Mouse (Mus musculus): ENCODE data around the gene Mepe. TPM values are rescaled to one million over a fixed set of nuclear protein-coding genes. Genes with fewer than 3 reads are reported as not detected.

Gene Mepe
- total RNA-seq, 2 experiments from 2014 or later, result not detected

DNA sequence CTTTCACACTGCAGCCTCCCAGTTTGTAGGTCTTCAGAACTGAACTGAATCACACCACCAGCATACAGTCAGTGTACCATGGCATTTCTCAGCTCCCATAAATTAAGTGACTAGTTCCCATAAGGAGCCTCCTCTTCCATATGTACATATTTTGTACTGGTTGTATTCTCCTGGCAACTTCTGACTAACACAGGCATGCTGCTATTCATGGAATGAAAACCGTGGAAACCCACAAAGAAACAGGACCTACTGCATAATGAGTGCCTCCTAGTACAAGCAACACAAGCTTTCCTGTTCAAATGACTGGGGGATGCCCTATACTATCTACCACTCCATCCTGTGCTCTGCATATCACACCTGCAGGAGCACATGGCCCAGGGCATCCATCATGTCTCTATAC is 25.9 kb downstream of the Mepe start:
- no peak for ATAC-seq (replicated peaks; ENCODE audit: poor library complexity)

DNA sequence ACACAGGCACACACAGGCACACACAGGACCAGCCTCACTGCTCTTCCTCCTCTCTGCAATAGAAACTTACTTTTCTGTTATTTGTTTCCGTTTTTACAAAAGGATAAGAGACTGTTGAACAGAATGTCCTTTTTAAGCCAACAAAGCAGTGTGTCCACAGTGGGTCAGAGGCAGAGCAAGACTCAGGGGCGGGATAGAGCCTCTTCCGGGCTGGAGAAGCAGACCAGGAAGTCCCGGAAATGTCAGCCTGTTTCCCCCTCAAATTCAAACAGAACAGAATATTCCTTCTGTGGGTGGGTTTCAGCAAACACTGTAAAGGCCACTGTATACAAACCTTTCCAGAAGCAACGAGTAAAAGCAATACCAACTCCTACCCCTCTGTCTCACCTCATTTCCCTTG is 26.7 kb downstream of the Mepe start:
- ATAC-seq (replicated peaks; ENCODE audit: poor library complexity), result peak; percentile 59

DNA sequence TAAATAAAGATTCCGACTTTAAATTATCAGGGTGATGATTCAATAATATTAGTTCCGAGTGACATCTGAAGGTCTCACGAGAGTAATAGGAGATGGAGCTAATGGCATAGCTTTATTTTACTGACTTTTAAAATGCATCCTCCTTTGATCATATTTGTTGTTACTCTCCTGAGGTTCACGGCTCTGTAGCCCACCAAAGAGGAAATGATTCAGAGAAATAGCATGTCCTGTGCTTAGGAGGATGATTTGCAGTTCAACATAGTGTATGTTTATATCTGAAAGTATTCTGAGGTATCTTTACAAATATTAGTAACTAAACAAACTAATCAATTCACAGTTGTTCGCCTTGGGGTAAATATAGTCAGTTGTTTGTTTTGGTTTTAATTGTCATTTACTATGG is 32.4 kb downstream of the Mepe start:
- no peak for ATAC-seq (replicated peaks; ENCODE audit: poor library complexity)

DNA sequence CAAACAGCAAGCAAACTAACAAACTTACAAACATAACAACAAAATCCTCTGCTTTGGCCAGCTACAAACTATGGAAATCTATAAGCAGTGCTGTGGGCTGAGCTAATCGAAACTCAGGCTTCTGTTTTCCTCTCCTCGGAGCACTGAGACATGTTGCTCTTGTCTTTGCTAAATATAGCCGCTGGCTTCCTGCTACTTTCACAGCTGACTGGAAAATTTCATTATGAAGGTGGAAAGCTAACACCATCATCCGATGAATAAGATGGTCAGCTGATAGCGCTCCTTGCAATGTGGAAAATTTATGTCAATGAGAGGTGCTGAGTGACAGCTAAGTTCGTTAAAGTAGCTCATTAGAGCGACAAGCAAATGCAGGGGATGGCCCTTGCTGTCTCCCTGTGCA is 33.5 kb downstream of the Mepe start:
- ATAC-seq (replicated peaks; ENCODE audit: poor library complexity), result peak; percentile 88

DNA sequence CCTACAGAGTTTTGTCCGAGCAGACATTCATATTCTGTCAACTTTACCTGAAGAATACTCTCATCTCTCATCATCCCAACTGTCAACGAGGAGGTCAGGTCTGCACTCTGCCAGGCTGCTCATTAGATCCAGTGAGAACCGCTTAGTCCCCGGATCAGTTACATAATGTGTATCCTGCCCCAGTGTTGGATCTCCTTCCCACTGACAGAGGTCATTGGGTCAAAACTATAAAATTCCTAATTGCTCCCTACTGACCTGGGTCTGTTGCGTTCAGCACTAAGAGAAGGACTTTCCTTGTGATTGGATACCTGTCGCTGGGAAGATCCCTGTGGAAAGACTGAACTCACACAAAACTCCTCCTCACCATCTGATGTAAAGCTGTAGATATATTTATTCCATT is 34.1 kb downstream of the Mepe start:
- no peak for ATAC-seq (replicated peaks; ENCODE audit: poor library complexity)

DNA sequence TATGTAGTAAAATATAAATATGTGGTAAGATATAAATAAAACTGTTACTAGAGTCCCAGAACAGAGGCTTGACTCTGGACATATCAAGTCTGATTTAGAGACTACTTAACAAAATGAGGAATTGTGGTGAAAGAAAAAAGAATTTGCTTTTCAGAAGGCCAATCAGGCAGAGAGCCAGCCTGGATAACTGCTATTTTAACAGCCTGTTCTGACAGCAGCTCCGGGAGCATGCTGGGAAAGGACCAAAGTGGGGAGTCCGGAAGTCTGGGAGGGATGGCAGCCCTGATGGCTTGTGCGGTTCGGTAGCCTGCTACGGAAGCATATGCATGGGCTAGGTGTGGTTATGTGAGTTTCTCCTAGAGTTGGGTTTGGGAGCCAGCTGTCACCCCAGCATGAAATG is 45.5 kb downstream of the Mepe start:
- ATAC-seq (replicated peaks; ENCODE audit: poor library complexity), result no peak

DNA sequence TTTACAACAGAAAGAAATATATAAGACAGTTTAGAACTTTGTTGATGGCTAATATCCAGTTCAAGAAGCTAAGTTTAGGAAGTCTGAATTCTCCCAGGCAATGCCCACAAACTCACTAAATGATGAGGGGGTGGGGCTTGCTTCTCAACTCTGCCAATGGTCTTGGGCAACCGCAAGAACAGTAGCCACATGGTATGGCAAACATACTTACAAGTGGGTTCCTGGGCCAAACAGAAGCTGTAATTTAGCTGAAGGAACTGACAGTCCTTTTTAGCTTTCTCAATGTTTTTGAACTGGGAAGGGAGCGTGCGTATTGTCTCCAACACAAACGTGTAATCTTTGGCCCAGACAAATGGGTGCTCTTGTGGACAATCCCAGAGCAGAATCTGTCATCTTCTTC is 46.2 kb downstream of the Mepe start:
- ATAC-seq (replicated peaks; ENCODE audit: poor library complexity), result no peak

DNA sequence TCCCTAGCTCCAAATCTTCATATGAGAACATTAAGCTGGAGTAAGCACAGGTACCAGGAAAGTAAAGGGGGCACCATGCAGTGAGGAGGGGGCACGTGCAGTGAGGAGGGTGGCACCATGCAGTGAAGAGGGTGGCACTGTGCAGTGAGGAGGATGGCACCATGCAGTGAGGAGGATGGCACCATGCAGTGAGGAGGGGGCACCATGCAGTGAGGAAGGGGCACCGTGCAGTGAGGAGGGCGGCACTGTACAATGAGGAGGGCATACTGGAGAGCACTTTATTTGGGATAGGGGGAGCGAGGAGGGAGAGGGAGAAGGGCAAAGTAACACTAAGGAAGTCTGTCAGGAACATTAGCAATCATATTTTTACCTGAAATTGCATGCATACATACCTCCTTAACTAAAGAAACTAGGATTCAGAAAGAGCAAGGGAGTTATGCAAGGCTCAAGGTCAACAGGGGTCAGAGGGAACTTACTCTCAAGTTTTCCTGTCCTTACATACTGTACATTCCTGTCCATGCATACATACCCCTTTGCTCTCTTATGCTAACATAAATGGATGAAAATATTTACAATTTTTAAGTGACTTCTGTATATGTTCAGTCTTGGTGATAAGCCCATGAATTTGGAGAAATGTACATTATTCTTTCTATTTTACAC is 48.6 kb downstream of the Mepe start:
- no peak for ATAC-seq (replicated peaks; ENCODE audit: poor library complexity)

DNA sequence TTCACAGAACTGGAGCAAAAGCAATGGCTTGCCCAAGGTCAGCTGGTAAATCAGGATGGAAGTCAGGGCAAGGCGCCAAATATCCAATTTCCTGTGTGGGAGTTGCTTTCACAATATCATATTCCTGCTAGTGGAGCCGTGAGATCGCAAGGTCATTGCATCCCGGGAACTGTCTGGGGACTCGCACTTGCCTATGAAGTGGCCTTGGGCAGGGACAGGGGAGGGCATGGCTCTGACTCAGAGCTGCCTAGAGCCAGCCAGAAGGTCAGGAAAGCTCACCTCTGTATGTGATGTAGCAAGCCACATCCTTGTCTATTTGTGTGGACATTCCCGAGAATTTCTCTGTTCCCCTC is 49.2 kb downstream of the Mepe start:
- ATAC-seq (replicated peaks; ENCODE audit: poor library complexity), result no peak

DNA sequence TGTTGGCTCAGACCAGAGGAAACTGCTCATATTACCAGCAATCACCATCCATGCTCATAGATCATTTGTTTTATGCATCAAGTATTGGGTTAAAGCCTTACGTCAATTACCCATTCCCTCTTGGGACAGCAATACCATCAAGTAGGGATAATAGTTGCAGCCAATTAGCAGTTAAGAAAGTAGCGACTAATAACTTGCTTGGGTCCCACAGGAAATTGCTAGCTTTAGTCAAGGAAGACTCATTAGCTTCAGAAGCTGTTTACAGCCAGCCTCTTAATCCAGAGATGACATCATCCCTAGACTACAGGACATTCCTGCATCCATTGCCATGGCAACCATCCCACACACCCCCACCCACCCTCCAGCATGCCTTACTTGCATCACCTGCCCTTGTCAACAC is 50.0 kb downstream of the Mepe start:
- no peak for ATAC-seq (replicated peaks; ENCODE audit: poor library complexity)

DNA sequence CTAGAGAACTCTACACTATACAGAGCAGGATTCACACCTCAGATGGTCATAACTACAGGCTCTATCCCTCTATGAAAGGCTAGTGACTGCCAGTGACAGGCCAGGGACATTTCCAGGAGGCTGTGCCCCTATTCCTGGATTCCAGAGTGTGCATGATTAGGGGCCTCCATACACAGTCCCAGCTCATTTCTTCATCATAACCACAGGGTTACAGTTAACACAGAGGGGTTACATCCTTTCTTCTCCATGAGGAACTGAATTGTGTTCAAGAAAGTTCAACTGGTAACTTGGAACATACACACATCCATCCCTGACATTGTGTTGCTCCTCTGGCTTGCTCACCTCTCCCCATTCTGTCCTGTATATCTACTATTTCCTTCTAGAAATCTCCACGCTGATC is 51.8 kb downstream of the Mepe start:
- peak; percentile 55 for ATAC-seq (replicated peaks; ENCODE audit: poor library complexity)

DNA sequence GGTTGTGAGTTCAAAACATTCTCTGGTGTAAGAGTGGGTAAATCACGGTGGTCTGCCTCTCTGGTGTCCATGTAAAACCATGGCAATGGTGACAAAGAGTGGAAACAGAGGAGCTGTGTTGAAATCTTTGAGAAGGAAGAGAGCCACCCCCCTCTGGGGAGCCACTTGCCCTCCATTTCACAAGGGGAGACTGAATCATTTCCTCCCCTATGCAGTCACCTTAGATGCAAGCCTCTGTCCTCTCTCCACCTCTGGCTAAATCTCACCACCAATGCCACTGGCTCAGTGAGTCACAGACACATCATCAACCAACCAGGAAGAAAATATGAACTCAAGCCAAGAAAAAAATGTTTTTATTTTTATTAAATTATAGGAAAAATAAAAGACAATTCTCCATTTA is 55.4 kb downstream of the Mepe start:
- ATAC-seq (replicated peaks; ENCODE audit: poor library complexity), result peak; percentile 95

DNA sequence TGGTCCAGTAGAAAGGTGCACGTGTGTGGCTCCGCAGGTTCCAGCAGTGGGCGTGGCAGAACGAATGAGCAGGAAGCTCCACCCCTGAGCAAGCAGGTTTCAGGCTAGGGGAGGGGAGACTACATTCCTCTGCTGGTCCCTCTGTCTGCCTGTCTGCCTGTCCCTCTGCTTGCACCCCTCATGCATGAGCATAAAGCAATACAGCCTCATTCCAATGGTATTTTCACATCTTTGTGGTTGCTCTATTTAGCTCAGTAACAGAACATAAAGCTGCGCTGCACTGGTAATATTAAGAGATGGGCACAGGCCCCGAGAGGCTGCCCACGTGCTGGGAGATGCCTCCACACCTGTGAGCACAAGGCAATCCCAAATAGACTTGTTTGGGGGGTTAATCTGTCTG is 56.5 kb downstream of the Mepe start:
- ATAC-seq (replicated peaks; ENCODE audit: poor library complexity), result no peak

DNA sequence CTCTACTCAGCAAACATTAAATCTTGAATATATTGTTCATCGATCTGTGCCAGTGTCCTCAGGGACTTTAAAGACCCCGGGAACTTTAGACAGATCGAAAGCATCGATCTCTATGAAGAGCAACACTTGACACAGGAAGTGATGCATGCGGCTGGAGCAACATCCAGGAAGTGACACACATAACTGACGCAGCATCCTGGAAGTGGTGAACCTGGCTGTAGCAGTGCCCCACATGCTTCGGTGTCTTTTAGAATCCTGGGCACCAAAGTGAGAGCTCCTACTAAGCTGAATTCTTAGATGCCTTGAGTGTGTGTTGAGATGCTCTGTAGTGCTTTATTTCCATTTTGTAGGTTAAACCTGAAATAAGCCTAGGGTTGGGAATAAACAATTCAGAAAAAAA is 59.4 kb downstream of the Mepe start:
- peak; percentile 54 for ATAC-seq (replicated peaks; ENCODE audit: poor library complexity)

DNA sequence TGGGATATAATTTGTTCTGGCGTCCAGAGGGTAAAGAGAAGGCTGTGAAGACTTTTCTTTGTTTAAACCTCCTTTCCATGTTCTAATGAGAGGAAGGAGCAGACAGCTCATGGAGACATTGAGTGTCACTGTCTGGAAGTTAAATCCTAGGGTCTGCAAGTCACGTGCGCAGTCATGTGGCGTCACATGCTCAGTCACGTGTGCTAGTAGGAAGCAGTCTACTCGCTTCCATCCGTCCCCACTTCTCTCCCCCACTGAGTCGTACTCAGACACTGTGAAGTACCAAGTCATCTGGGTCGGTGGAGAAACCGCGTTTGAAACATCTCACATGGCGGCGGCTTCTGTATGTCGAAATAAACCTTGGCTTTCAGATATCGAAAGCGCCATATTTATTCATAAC is 60.4 kb downstream of the Mepe start:
- ATAC-seq (replicated peaks; ENCODE audit: poor library complexity), result no peak

DNA sequence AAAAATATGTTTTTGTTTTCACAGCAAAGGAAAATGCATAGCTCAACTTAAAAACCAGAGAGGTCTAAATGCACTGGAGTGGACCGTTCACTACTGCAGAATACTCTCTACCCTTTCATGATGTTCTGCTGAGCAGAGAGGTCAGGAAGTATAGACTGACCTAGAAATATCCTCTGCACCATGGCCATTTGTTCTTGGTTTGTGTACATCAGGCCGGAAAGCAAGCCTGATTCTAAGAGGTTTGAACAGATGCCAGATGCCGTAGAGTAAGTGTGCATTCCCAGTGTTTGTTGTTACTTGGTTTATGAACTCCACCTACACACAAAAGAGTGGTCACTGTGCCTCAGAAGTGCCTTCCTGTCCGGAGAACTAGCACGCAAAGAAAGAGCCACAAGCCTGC is 61.8 kb downstream of the Mepe start:
- no peak for ATAC-seq (replicated peaks; ENCODE audit: poor library complexity)

Other genes starting within 250 kb of the Mepe start
- not detected in 2 replicates for gene Gm17660, start 247.7 kb upstream of the Mepe start, total RNA-seq (2015)
- gene Gm17660, start 247.7 kb upstream of the Mepe start, total RNA-seq (2017), result not detected in 2 replicates
- gene Sparcl1, start 211.6 kb upstream of the Mepe start, total RNA-seq (2015), result not detected in 2 replicates
- not detected in 2 replicates for gene Sparcl1, start 211.6 kb upstream of the Mepe start, total RNA-seq (2017)
- gene Dspp, start 154.6 kb upstream of the Mepe start, total RNA-seq (2015), result not detected in 2 replicates
- not detected in 2 replicates for gene Dspp, start 154.6 kb upstream of the Mepe start, total RNA-seq (2017)
- not detected in 2 replicates for gene Dmp1, start 122.7 kb upstream of the Mepe start, total RNA-seq (2015)
- not detected in 2 replicates for gene Dmp1, start 122.7 kb upstream of the Mepe start, total RNA-seq (2017)
- not detected in 2 replicates for gene Ibsp, start 26.2 kb upstream of the Mepe start, total RNA-seq (2015)
- gene Ibsp, start 26.2 kb upstream of the Mepe start, total RNA-seq (2017), result 0.07 TPM in 1 of 2 replicates, not detected in the other
- gene Spp1, start 109.8 kb downstream of the Mepe start, total RNA-seq (2015), result 9.5 and 10.5 TPM in 2 replicates
- gene Spp1, start 109.8 kb downstream of the Mepe start, total RNA-seq (2017), result 4.7 and 5.9 TPM in 2 replicates
- 2.3 and 2.4 TPM in 2 replicates for gene Pkd2, start 134.1 kb downstream of the Mepe start, total RNA-seq (2015)
- gene Pkd2, start 134.1 kb downstream of the Mepe start, total RNA-seq (2017), result 2.0 and 3.8 TPM in 2 replicates
- gene BC005561, start 183.0 kb downstream of the Mepe start, total RNA-seq (2015), result 11.3 and 17.8 TPM in 2 replicates
- 10.7 and 14.6 TPM in 2 replicates for gene BC005561, start 183.0 kb downstream of the Mepe start, total RNA-seq (2017)